Mouse (Mus musculus) adrenal gland, adult 8-10 months (tissue): ENCODE data around the gene Stn1. TPM values are rescaled to one million over a fixed set of nuclear protein-coding genes. Genes with fewer than 3 reads are reported as not detected.
"Not testable (repeated sequence)": the region's sequence is repeated elsewhere in the genome, so short reads cannot be mapped to it uniquely, and the experiment has no call there.

Source experiments
- DNase-seq: peaks from one replicate; pipeline ENCODE4 v3.0.0; 2022
- total RNA-seq, 4 experiments: library from RNA; stranded (reverse); gene quantifications; 2 replicates each; pipeline ENCODE4 v1.2.4; 2022

The Stn1 gene
- 10 to 100 TPM; 10.3 to 15.5 (median 13.8) TPM for total RNA-seq

DNA sequence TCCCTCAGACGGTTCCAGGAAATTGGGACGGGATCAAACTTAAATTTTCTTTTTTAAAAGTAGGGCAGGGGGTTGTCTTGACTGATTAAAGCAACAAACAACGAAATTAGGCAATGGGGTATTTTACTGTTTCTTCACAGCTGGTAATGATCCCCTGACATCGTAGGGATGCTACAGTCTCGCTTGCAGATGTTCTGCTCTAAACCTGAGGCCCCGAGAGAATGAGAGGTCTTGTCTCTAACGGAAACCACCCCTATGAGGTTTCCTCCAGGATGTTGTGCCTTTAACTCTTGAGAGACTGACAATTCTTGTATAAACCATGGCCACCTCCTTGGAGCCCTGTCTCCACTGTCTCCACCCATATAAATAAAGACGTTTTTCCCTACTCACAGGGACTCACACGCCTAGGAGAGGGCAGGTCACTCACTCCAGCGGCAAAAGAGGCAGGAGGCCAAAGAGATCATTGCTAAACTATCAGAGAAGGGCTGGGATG is at the start of gene Stn1:
Stn1 (minus strand) TSS at position 208 of the 493 bp plus-strand sequence.
- no peak for DNase-seq

GRCm38 (mm10) chr19:47587009-47587408 is 49.7 kb upstream of the Stn1 start:
- DNase-seq = no peak

DNA sequence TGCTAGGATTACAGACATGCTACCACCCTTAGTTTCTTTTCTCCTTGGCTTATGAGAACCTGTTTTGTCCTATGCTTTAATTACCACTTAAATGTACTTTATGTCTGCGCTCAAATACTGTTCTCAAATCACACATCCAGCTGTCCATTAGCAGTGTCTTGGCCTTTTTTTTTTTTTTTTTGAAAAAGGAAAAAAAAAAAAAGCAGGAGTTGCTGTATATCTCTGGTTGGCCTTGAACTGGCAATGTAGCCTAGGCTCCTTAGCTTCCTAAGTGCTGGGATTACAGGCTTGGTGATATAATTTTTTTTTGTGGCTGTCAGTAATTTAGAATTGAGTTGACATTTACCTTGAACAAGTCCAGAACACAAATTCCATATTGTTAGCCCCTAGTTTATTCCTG is 48.5 kb upstream of the Stn1 start:
- DNase-seq = no peak

DNA sequence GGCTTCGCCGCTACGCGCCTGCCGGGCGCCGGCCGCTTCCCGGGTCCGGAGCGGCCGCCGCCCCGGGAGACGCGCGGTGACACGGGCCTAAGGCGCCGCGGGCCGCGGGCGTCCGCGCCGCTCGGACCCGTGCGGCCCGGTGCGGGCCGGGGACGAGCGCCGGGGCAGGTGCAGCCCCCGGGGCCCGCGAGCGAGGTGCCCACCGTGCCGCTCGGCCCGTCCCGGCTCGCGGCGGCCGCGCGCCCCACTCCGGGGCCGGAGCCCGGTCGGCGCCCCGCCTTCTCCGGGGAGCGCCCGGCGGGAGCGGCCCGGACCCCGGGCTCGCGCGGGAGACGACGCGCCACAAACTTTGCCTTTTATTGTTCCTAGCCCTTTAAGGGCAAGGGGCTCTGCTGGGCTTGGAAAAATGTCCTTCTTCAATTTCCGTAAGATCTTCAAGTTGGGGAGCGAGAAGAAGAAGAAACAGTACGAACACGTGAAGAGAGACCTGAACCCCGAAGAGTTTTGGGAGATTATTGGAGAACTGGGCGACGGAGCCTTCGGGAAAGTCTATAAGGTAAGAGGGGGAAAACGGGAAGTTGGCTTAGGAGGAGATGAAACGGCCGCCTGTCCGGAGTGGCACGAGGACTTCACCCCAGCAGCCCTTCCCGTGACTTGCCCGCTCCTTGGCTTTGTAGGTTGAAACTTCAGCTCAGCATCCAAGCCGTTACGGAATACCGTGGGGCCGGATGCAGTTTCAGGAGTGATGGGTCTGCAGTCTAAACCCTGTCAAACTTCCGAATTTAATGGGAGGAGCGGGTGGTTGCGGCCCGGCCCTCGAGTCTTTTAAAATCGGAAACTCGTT is 42.7 kb upstream of the Stn1 start:
- peak; percentile 5 for DNase-seq

DNA sequence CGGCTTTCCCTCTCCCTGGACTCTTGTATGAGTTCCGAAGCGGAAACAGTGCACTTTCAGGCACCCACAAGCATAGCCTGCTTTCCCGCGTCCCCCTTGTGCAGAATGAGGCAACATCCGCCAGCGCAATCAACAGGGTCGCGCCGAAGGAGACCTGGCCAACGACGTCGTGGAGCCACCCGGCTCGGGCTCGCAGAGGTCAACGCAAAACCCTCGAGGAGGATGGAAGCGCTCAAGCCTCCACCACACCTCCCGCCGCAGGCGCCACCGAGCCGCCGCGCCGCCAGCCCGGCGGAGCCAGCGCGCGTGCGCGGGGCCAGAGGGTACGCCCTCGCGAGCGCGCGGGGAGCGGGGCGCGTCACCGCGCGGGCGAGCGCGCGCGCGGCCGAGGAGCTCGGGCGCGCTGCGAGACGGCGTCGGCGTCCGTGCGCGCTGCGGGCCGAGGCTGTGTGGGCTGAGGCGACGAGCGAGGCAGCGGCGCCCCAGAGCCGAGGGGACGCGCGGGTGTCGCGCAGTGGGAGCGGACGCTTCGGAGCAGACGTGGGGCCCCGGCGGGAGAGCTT is 42.0 kb upstream of the Stn1 start, which contains the start of gene Slk:
Slk (plus strand) TSS at position 454 of the 563 bp plus-strand sequence.
- DNase-seq = peak; percentile 66

GRCm38 (mm10) chr19:47578581-47579224 is 41.4 kb upstream of the Stn1 start:
- DNase-seq = peak; percentile 6

GRCm38 (mm10) chr19:47573718-47574117 is 36.4 kb upstream of the Stn1 start:
- no peak for DNase-seq

DNA sequence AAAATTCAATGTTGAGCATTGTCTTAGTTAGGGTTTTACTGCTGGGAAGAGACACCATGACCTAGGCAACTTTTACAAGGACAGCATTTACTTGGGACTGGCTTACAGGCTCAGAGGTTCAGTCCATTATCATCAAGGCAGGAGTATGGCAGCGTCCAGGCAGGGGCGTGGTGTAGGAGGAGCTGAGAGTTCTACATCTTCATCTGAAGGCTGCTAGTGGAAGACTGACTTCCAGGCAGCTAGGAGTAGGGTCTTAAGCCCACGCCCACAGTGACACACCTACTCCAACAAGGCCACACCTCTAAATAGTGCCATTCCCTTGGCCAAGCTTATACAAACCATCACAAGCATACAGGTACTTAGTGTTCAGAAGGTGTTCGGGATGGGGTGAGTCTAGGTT is 34.7 kb upstream of the Stn1 start:
- not testable (repeated sequence) for DNase-seq

- no peak for DNase-seq
Observed at GRCm38 (mm10) chr19:47570042-47570441, 32.7 kb upstream of the Stn1 start.

GRCm38 (mm10) chr19:47565994-47566393 is 28.7 kb upstream of the Stn1 start:
- DNase-seq = no peak

DNA sequence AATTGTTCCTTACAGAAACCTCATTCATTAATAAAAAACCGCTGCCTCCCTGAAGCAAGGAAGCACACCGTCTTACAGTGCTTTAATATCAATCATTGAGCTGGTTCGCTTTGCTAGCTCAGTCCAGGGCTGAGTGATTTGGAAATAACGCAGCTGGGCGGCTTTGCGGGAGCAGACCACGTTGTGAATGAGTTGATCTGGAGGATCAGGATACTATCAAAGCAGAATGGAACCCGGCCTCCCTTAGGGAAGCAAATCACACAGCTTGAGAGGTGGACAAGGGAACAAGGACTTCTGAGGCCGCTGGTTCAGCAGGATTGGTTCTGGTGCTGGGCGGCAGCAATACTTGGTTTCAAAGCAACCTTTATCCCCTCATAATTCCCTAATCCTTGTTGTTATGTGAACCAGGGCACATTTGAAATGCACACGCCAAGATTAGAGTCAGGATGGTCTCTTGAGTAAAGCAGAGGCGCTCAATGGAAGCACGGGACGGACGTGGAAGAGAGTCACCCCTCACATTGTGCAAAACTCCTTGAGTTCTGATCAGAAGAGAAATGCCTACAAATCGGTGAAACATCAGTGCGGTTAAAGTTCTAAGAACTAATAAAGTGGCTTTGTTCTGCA is 27.8 kb upstream of the Stn1 start:
- DNase-seq = no peak

- no peak for DNase-seq
Observed at GRCm38 (mm10) chr19:47563715-47564114, 26.4 kb upstream of the Stn1 start.

DNA sequence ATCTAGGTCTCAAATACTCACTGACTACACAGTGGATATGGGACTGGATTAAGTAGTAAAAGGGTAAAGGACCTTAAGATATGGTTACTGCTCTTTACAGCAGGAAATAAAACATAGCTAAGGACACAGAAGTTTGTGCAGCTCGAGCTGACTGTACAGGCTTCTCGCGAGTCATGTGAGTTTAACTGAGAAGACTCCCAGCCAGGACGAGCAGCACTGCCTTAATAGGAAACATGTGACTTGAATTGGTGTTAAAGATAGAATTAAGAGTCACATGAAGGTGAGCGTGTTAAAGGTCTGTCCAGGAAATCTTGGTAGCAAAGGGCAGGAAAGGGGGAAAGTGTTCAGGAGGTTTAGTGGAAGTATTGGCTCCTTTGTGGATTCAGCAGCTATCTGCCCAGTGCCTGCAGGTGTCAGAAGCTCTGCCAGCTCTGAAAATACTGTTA is 24.7 kb upstream of the Stn1 start:
- DNase-seq = no peak

DNA sequence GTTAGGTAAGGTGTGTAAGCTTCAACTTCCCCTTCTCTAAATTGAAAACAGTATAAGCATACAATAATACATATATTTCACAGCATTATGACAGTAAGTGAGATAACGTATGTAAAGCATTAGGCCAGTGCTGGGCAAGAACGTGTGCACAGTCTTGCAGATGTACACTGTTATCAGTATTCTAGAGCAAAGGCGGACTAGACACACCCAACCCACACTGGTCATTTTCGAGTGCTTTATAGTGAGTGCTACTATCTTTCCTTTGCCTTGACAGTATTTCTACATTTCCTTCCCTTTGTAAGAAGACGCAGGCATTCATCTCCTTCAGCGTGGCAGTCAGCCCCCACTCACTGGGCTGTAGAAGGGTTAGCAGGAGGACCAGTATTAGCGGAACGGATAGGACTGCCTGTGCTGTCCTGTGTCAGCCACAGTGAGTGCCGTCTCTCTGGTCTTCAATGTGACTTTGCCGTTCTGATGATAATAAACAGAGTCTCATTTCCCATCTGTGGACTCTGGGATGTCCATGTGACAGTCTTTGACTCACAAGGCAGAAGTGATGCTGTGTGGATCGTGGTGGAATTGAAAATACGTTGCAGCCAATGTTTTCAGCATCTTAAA is 23.3 kb upstream of the Stn1 start:
- DNase-seq = no peak

GRCm38 (mm10) chr19:47559751-47560512 is 22.6 kb upstream of the Stn1 start:
- DNase-seq = no peak

- DNase-seq = no peak
Observed at GRCm38 (mm10) chr19:47559145-47559544, 21.8 kb upstream of the Stn1 start.

DNA sequence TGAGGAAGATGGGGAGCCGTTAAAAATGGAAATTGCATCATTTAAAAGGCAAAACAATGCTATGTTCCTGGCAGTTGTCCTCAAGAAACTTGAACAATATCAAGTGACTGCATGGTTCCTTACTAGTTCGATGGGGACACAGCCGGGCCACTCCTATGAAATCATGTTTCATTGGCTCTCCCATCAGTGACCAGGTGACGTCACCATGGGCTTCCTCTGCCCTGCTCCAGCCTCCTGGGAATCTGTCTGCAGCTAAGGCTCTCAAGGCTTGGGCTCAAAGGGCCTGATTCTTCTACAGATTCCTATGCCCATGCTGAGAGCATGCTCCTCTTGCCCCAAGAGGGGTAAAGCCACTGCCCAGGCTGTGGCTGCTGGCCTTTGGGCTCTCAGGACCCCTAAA is 12.3 kb upstream of the Stn1 start:
- DNase-seq = no peak

GRCm38 (mm10) chr19:47549174-47549573 is 11.9 kb upstream of the Stn1 start:
- no peak for DNase-seq

GRCm38 (mm10) chr19:47548432-47549076 is 11.2 kb upstream of the Stn1 start:
- DNase-seq = no peak

- no peak for DNase-seq
Observed at GRCm38 (mm10) chr19:47545528-47545927, 8.2 kb upstream of the Stn1 start.

- DNase-seq = no peak
Observed at GRCm38 (mm10) chr19:47545055-47545454, 7.7 kb upstream of the Stn1 start.
